Mouse (Mus musculus) ovary, postnatal 36 days (tissue): ENCODE results near the gene Olfr957.

Experiments
- DNase-seq: peaks from one replicate; pipeline ENCODE4 v3.0.0; 2022; ENCODE audit warnings: low spot score, mixed read lengths

Olfr957 gene

GRCm38 (mm10) chr9:39515531-39515930 is at the start of gene Olfr957:
TSS of gene Olfr957 (minus strand) at chr9:39515809.
- no peak for DNase-seq

GRCm38 (mm10) chr9:39558349-39558647 is 42.7 kb upstream of the Olfr957 start:
- DNase-seq, result no peak

GRCm38 (mm10) chr9:39557529-39558348 is 42.1 kb upstream of the Olfr957 start:
- DNase-seq, result no peak

- DNase-seq, result no peak
Measured at GRCm38 (mm10) chr9:39553946-39554345, 38.3 kb upstream of the Olfr957 start, which contains the start of gene Olfr958. TSS of gene Olfr958 (minus strand) at chr9:39554054.

- no peak for DNase-seq
Measured at GRCm38 (mm10) chr9:39550806-39551205, 35.2 kb upstream of the Olfr957 start.

- no peak for DNase-seq
Measured at GRCm38 (mm10) chr9:39523616-39524285, 8.1 kb upstream of the Olfr957 start.

GRCm38 (mm10) chr9:39518595-39518994 is 3.0 kb upstream of the Olfr957 start:
- no peak for DNase-seq

- DNase-seq, result no peak
Measured at GRCm38 (mm10) chr9:39509412-39509811, 6.2 kb downstream of the Olfr957 start.

GRCm38 (mm10) chr9:39508998-39509397 is 6.6 kb downstream of the Olfr957 start:
- peak; percentile 4 for DNase-seq

- DNase-seq, result no peak
Measured at GRCm38 (mm10) chr9:39493895-39494294, 21.7 kb downstream of the Olfr957 start, which contains the start of gene Olfr44. TSS of gene Olfr44 (minus strand) at chr9:39493995.

- DNase-seq, result no peak
Measured at GRCm38 (mm10) chr9:39471844-39472243, 43.8 kb downstream of the Olfr957 start, which contains the start of gene Olfr955. TSS of gene Olfr955 (minus strand) at chr9:39471944.
